Mouse (Mus musculus) heart, adult 18-20 months (tissue): ENCODE measurements around the gene 4833420G17Rik. TPM values are rescaled to one million over a fixed set of nuclear protein-coding genes. Genes with fewer than 3 reads are reported as not detected.

Source experiments
- total RNA-seq, 2 experiments: library from RNA; stranded (reverse); gene quantifications; 2 replicates each; pipeline ENCODE4 v1.2.3; 2021

4833420G17Rik gene
- total RNA-seq, 2 experiments from 2014 or later: 5.6 to 9.2 TPM

Other genes starting within 250 kb of the 4833420G17Rik start
- 100 to 1,000 TPM; 117 to 118 TPM for gene Paip1, start 34.2 kb upstream of the 4833420G17Rik start, total RNA-seq
- gene Tmem267, start 25.3 kb downstream of the 4833420G17Rik start, total RNA-seq: 10 to 100 TPM; 16.1 to 20.4 TPM
- 1 to 10 TPM; 1.0 to 1.4 TPM for gene 3110070M22Rik, start 25.6 kb downstream of the 4833420G17Rik start, total RNA-seq
- under 1 TPM in 1 of 2 experiments, not detected in 1; 0.44 TPM for gene Ccl28, start 161.1 kb downstream of the 4833420G17Rik start, total RNA-seq
- 10 to 100 TPM; 36.7 to 38.5 TPM for gene Hmgcs1, start 227.6 kb downstream of the 4833420G17Rik start, total RNA-seq